Mouse (Mus musculus): ENCODE data around the gene Rbm41. TPM values are rescaled to one million over a fixed set of nuclear protein-coding genes. Genes with fewer than 3 reads are reported as not detected.
A peak's percentile ranks its signal among the peaks of the same experiment; 100 is the strongest.

Rbm41 gene
- 5.0 and 6.8 TPM in 2 replicates for polyA plus RNA-seq (2016; fragmentation: Nextera tagmentation; extraction: Ambion mirVana)

DNA sequence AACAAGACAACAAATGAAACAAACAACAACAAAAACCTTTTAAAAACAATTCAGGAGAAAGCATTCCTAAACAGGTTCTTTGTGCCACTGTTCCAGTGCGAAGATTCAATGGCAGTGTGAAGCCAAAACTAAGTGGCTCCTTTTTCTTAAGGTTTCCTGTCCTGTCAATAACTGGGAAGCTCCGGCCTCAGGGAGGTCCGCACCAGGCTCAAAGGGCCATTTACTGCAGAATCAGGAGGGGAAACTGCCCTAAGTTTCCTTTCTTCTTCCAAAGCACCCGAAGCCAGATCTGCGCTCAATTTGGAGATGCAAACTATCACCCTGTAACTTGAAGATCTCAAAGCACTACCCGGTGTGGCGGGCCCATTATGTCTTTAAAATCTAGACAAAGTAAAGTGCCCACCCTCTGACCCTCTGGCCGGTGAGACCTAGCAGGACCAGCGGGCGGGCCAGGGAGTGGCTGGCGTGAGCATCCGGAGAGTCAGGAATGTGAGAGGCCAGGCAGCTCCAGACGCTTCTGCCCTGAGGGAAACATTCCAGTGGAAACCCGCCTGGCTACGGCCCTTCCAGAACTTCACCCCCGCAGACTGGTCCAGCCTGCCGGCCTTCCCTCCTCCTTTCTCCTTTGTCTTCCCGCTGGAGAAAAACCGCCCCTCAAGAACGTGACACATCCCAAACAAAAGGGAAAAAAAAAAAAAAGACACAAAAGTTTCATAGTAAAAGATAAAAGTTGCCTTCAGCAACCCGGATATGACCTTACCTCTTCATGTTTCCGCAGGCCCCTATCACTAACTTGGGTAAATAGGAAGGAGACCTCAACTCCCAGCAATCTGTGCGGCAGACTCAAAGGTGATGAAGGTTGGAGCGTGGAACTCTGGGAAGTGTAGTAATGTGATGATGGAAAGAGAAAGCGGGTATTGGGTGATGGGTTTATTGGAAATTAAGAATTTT, at the start of gene Rbm41:
Rbm41 (minus strand) TSS at position 856 of the 951 bp plus-strand sequence.
- Histone ChIP-seq H3K9me3 (replicated peaks) (no peaks in the 10 kb centered on the region), H3K27me3 (ENCODE audit: low read depth, poor library complexity, severe bottlenecking) (peaks cover 72% of the 10 kb centered on the region), H3K36me3 (peaks cover 23% of the 10 kb centered on the region), H3K27ac (replicated peaks) (peak within 1 kb of the TSS; percentile 84), H3K4me3 (peak within 1 kb of the TSS; percentile 62), H3K4me1 (0 out of 2 replicates have a peak, but pooled peaks cover 4% of the 10 kb centered on the region)
- WGBS = 16% methylated on average over 25 of the region's 25 CpGs
- DNase-seq (ENCODE audit: low spot score) = peak; percentile 50

DNA sequence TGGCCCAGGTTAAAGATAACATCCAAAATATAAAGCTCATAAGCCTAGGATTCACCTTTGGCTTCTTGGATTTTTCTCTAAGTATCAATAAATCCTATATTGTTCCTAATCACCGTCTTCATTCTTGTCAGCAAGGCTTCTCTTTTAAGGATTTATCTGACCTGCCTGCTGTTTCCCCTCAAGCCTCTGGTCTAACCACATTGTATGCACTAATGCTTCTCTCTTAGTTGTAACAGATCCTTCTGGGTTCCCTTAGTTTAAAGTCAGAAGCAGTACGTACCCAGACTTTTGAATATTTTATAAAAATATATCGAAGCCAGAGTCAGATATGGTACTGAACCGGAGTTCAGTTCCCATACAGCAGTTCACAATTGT, 283 bp upstream of the Rbm41 start:
- 82% methylated on average over 4 of the region's 4 CpGs for WGBS
- Histone ChIP-seq H3K27me3 (ENCODE audit: low read depth, poor library complexity, severe bottlenecking) (peaks cover 73% of the 10 kb centered on the region), H3K36me3 (peaks cover 16% of the 10 kb centered on the region), H3K4me1 (0 out of 2 replicates have a peak, but pooled peaks cover 4% of the 10 kb centered on the region), H3K27ac (replicated peaks) (no peak overlapping the region), H3K4me3 (peak overlapping the region; percentile 62), H3K9me3 (replicated peaks) (no peaks in the 10 kb centered on the region)
- DNase-seq (ENCODE audit: low spot score) = no peak

DNA sequence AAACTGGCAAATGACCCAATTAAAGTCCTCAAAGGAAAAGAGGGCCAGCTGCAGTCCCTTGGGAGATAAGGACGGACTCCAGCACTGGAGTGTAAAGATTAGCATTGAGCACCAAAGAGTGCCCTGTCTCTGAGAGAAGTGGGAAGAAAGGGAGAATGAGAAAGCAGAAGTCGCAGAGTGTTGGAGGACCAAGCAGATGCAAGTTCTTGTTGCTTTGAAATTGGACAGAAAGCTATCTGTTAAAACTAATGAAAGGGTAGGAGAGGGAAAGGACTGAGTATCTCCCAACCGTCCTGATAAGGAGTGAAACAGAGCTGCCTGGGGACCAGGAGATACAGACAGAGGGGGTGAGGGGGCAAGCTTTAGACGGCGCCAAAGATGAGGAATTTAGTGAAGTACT, 16.3 kb downstream of the Rbm41 start:
- Histone ChIP-seq H3K4me1 (no peaks in the 10 kb centered on the region), H3K27me3 (ENCODE audit: low read depth, poor library complexity, severe bottlenecking) (peaks cover 67% of the 10 kb centered on the region), H3K36me3 (peaks cover 8% of the 10 kb centered on the region; the same call in 1 of the 2 replicates), H3K9me3 (replicated peaks) (no peaks in the 10 kb centered on the region), H3K4me3 (no peak overlapping the region), H3K27ac (replicated peaks) (no peak overlapping the region)
- WGBS = 79% methylated on average over 5 of the region's 5 CpGs
- DNase-seq (ENCODE audit: low spot score) = no peak

DNA sequence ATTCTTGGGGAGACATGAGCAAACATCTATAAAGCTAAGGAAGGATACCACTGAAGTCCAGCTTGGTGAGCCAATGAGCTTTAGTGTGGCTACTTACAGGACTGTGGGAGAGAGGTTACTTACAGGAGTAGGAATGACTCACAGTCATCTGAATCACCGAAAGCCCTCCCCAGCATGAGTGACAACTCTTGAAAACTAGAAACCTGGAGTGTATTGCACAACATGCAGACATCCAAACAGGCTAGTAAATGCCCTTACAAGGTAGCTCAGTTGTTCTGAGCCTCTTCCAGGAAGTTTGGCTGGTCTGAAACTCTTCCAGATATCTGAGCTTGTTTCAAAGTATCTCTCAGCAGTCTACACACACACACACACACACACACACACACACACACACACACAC, 64.9 kb downstream of the Rbm41 start:
- H3K4me1 ChIP-seq = no peaks in the 10 kb centered on the region
- H3K36me3 ChIP-seq = no peaks in the 10 kb centered on the region
- no peak overlapping the region for H3K27ac ChIP-seq (replicated peaks)
- no peak for DNase-seq (ENCODE audit: low spot score)
- H3K27me3 ChIP-seq (ENCODE audit: low read depth, poor library complexity, severe bottlenecking) = peaks cover 50% of the 10 kb centered on the region
- 89% methylated on average over 1 of the region's 1 CpGs for WGBS
- H3K9me3 ChIP-seq (replicated peaks) = no peaks in the 10 kb centered on the region
- H3K4me3 ChIP-seq = no peak overlapping the region

DNA sequence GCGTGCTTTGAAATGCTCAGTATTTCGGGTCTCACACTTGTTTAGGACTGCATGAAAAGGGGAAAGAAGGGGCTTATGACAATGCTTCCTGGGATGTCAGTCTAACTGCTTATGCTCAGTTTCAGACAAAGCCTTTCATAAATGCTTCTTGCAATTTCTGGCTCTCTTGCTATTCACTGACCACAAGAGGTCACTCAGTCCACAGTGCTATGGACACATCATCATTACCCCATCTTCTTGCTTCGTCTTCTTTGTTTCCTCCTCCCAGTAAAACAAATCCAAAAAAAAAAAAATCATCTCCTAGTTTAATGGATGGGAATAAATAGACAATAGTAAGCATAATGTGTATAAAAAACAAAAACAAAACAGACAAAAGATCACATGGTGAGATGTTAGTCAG, 65.9 kb downstream of the Rbm41 start:
- DNase-seq (ENCODE audit: low spot score) = no peak
- Histone ChIP-seq H3K4me3 (no peak overlapping the region), H3K9me3 (replicated peaks) (no peaks in the 10 kb centered on the region), H3K36me3 (no peaks in the 10 kb centered on the region), H3K27ac (replicated peaks) (no peak overlapping the region), H3K4me1 (no peaks in the 10 kb centered on the region), H3K27me3 (ENCODE audit: low read depth, poor library complexity, severe bottlenecking) (peaks cover 54% of the 10 kb centered on the region)
- WGBS = 71% methylated on average over 3 of the region's 3 CpGs

DNA sequence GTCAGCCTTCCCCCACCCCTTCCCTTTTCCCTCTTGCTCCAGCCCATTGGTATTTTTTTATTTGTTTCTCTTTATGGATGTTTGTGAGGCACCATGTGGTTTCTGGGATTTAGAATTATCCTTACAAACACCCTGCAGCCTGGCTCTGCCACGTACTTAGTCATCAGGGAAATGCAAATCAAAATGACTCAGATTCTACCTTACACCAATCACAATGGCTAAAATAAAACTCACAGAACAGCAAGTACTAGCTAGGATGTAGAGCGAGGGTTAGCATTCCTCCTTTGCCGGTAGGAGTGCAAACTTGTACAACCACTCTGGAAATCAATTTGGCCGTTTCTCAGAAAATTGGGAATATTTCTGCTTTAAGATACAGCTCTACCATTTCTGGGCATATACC, 77.8 kb downstream of the Rbm41 start:
- Histone ChIP-seq H3K4me1 (no peaks in the 10 kb centered on the region), H3K9me3 (replicated peaks) (no peaks in the 10 kb centered on the region), H3K36me3 (no peaks in the 10 kb centered on the region), H3K27ac (replicated peaks) (no peak overlapping the region), H3K27me3 (ENCODE audit: low read depth, poor library complexity, severe bottlenecking) (peaks cover 35% of the 10 kb centered on the region), H3K4me3 (no peak overlapping the region)
- no peak for DNase-seq (ENCODE audit: low spot score)
- 83% methylated on average over 4 of the region's 4 CpGs for WGBS

DNA sequence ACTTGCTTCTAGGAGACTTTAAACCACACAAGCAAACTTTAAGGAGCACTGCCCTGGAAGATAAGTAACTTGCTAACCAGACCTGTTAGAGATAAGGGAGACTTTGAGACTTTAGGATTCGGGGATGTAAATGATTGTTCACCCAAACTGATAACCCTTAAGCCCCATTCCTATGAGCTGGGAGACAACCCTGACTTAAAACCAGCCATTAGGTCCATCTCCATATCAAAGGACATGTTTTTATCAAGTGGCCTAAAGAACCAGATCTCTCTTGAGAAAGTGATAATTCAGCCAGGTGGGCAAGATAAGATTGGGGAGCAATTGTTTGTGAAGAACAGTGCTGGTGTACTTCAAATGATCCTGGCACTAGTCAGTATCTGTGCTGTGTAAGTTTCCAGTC, 107.0 kb downstream of the Rbm41 start:
- DNase-seq (ENCODE audit: low spot score) = no peak
- Histone ChIP-seq H3K27ac (replicated peaks) (no peak overlapping the region), H3K9me3 (replicated peaks) (no peaks in the 10 kb centered on the region), H3K4me1 (no peaks in the 10 kb centered on the region), H3K27me3 (ENCODE audit: low read depth, poor library complexity, severe bottlenecking) (peaks cover 61% of the 10 kb centered on the region), H3K4me3 (no peak overlapping the region), H3K36me3 (no peaks in the 10 kb centered on the region)
- WGBS = 69% methylated on average over 1 of the region's 1 CpGs

DNA sequence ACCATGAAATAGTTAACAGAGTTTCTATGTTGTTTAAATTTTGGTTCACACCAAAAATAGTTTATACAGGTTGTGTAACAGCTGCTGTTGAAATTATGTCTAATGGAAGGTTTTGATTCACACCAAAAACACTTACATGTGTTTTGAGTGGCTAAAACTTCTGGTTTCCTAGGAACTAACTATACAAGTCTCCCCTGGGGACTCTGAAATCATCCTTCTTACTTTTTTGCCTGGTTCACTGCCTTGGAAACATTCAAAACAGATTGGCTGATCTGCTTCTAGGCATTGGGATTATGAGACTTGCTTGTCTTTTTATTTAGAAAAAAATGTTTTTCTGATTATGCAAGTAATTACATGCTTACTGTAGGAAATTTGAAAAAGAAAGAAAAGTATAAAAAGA, 115.2 kb downstream of the Rbm41 start:
- DNase-seq (ENCODE audit: low spot score) = no peak
- Histone ChIP-seq H3K4me3 (no peak overlapping the region), H3K27me3 (ENCODE audit: low read depth, poor library complexity, severe bottlenecking) (peaks cover 78% of the 10 kb centered on the region), H3K4me1 (no peaks in the 10 kb centered on the region), H3K9me3 (replicated peaks) (no peaks in the 10 kb centered on the region), H3K27ac (replicated peaks) (no peak overlapping the region), H3K36me3 (no peaks in the 10 kb centered on the region)

DNA sequence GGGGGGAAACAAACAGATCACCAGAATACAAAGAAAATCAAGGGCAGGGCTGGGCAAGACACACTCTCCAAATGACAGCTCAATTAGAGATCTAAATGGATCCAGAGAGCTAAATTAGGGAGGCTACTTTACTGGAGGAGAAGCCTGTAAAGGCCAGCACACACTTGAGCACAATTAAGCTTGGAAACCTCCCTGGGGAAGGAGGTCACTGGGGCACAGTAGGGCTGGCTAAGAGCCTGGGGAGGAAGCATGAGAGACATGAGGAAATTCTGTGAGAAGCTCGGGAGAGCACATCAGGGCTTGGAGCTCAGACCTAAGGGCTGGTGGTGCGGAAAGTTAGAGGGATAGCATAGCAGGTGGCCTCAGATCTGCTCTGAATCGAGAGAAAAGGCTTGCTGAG, 120.5 kb downstream of the Rbm41 start:
- Histone ChIP-seq H3K4me1 (0 out of 2 replicates have a peak, but pooled peaks cover 3% of the 10 kb centered on the region), H3K27me3 (ENCODE audit: low read depth, poor library complexity, severe bottlenecking) (peaks cover 76% of the 10 kb centered on the region), H3K9me3 (replicated peaks) (no peaks in the 10 kb centered on the region), H3K36me3 (no peaks in the 10 kb centered on the region), H3K27ac (replicated peaks) (no peak overlapping the region), H3K4me3 (no peak overlapping the region)
- 26% methylated on average over 3 of the region's 3 CpGs for WGBS
- no peak for DNase-seq (ENCODE audit: low spot score)

DNA sequence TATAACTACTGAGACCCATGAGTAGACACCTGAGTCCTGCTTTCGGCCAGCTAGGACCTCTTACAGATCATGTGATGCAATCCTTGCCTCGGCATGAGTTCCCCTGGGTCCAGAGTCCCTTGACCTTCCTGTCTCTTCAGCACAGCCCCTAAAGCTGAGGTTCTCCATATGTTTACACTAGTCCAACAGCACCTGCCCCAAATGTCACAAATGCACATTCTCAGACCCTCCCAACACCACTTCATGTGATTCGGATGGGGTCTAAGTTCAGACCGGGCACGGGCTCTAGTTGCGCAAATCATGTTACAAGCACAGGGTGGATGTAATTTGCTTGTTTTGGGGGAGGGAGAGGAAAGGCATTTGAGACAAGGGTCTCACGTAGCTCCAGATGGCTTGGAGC, 121.3 kb downstream of the Rbm41 start:
- no peak for DNase-seq (ENCODE audit: low spot score)
- Histone ChIP-seq H3K9me3 (replicated peaks) (no peaks in the 10 kb centered on the region), H3K4me1 (0 out of 2 replicates have a peak, but pooled peaks cover 3% of the 10 kb centered on the region), H3K27ac (replicated peaks) (no peak overlapping the region), H3K36me3 (no peaks in the 10 kb centered on the region), H3K4me3 (no peak overlapping the region), H3K27me3 (ENCODE audit: low read depth, poor library complexity, severe bottlenecking) (peaks cover 84% of the 10 kb centered on the region)
- WGBS = 88% methylated on average over 7 of the region's 7 CpGs

DNA sequence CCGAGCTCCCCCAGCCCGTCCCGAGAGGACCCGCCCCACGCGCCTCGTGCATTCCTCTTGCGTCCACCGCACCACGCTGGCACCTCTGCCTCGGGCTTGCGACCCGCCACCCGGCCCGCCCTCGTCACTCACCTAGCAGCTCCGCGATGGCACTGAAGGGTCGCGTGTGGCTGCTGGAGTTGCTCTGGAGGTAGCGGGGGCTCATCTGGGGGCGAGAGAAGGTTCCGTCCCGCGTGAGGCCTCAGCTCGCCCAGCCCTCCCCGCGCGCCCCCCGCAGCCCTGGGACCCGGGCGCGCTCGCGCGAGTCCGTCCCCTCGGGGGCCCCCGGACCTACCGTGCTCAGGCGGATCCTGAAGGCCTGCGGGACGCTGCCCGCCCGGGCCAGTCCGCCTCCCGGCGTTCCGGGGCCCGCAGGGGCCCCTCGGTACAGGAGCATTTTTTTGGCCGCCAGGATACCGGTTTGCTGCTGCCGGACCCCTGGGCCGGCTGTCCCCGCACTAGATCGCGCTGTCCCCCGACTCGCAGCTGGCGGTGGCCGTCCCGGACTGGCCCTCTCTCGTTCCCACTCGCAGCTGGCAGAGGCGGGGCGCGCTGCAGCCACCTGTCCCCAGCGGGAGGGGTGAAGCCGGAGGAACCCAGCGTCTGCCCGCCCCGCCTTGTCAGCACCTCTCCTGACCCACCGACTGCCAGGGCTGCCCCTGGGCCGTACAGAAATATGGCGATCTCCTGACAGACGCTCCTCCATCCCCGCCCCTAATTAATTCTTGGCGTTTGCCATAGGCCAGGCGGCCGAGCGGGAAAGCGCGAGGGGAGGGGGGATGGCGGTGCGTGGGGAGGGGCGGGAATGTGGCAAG, 127.2 kb downstream of the Rbm41 start, which contains the start of gene Morc4:
Morc4 (minus strand) TSS at position 740 of the 854 bp plus-strand sequence.
- no peaks in the 10 kb centered on the region; the same call in 1 of the 2 replicates for H3K9me3 ChIP-seq (replicated peaks)
- 23% methylated on average over 80 of the region's 87 CpGs for WGBS
- H3K4me3 ChIP-seq = peak within 1 kb of the TSS; percentile 69
- peak within 1 kb of the TSS; percentile 79 for H3K27ac ChIP-seq (replicated peaks)
- DNase-seq (ENCODE audit: low spot score) = peak; percentile 70
- H3K4me1 ChIP-seq = no peaks in the 10 kb centered on the region
- H3K27me3 ChIP-seq (ENCODE audit: low read depth, poor library complexity, severe bottlenecking) = peaks cover 94% of the 10 kb centered on the region
- no peaks in the 10 kb centered on the region for H3K36me3 ChIP-seq

DNA sequence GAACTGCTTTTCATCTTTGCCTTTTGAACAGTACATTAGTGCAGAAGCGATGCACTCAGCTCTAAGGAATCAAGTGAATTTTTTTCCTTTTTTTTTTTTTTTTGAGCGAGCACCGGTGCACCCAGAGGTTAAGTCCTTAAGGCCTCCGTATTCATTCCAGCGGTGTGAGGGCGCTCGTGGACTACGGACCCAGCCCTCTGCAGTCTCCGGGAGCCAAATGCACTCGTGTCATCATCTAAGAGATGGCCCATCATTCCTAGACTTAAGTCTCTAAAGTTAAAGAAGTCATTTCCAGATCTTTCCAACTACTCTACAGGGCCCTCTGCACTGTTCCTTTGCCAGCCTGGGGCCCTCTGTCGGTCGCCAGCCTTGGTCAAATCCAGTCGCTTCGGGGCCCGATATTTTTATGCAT, 128.1 kb downstream of the Rbm41 start:
- Histone ChIP-seq H3K27ac (replicated peaks) (no peak overlapping the region), H3K36me3 (no peaks in the 10 kb centered on the region), H3K27me3 (ENCODE audit: low read depth, poor library complexity, severe bottlenecking) (peaks cover 94% of the 10 kb centered on the region), H3K4me3 (peak overlapping the region; percentile 69), H3K9me3 (replicated peaks) (no peaks in the 10 kb centered on the region; the same call in 1 of the 2 replicates), H3K4me1 (no peaks in the 10 kb centered on the region)
- peak; percentile 23 for DNase-seq (ENCODE audit: low spot score)
- WGBS = 25% methylated on average over 15 of the region's 15 CpGs
